ENCODE assay signal across 11 mouse cellular contexts in the genomic region with DNA sequence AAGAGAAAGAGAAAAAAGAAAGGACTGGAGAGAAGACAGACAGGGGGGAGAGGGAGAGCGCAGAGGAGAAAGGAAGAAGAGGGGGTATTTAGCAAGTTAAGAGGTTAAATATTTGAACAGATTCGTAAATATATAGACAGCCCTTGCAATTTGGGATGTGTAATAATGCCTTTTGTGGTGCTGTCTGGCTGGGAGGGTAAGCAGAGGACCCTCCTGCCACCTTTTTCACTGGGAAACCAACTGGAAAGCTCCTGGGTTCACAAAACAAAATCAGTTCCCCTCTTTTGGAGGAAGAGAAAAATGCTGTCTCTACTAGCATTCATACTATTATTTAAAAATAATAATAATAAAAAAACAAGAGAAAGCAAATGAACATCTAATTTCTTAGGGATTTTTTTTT.
DNase-seq lines count a peak whose midpoint lies in the region; ATAC-seq and TF ChIP-seq lines count a peak whose summit lies in the region.
"Had no signal": no experiment of that assay in that cellular context is flagged by ENCODE, and none has a peak within 500 bp of the region (broad histone marks: within the 10 kb centered on the region; RNA-seq: fewer than 3 reads in every experiment).

No protein-coding gene starts in this region.

- WGBS in lung, embryonic 14.5 days: 5% methylated on average over 2 of the region's 2 CpGs
- 0% methylated on average over 2 of the region's 2 CpGs for WGBS in forebrain, embryonic 16.5 days
- 0% methylated on average over 2 of the region's 2 CpGs for WGBS in midbrain, embryonic 12.5 days

- no peaks in the 10 kb centered on the region for H3K9me3 ChIP-seq in lung, embryonic 14.5 days (ENCODE audit: low read depth, low read length)
- no peaks in the 10 kb centered on the region for H3K9me3 ChIP-seq in forebrain, embryonic 16.5 days (ENCODE audit: control insufficient read depth, low read length)
- no peaks in the 10 kb centered on the region for H3K9me3 ChIP-seq in midbrain, embryonic 12.5 days
- H3K9me3 ChIP-seq: megakaryocyte, embryonic 14.5 days had no signal

- no peak overlapping the region for H3K4me2 ChIP-seq in lung, embryonic 14.5 days
- peak overlapping the region; percentile 88 for H3K4me2 ChIP-seq in forebrain, embryonic 16.5 days (ENCODE audit: low read length)
- peak overlapping the region; percentile 79 for H3K4me2 ChIP-seq in midbrain, embryonic 12.5 days (replicated peaks)

- H3K27me3 ChIP-seq in lung, embryonic 14.5 days (ENCODE audit: insufficient read depth, low read length): peaks cover 48% of the 10 kb centered on the region
- H3K27me3 ChIP-seq in forebrain, embryonic 16.5 days (replicated peaks; ENCODE audit: control insufficient read depth, insufficient read depth, low read length): no peaks in the 10 kb centered on the region
- peaks cover 11% of the 10 kb centered on the region; the same call in 1 of the 2 replicates for H3K27me3 ChIP-seq in midbrain, embryonic 12.5 days

- no peaks in the 10 kb centered on the region for H3K36me3 ChIP-seq in lung, embryonic 14.5 days (ENCODE audit: insufficient read depth)
- no peaks in the 10 kb centered on the region for H3K36me3 ChIP-seq in forebrain, embryonic 16.5 days (ENCODE audit: control insufficient read depth, insufficient read depth)
- H3K36me3 ChIP-seq in midbrain, embryonic 12.5 days: no peaks in the 10 kb centered on the region

- ATAC-seq in lung, embryonic 14.5 days (ENCODE audit: insufficient read depth): no peak
- ATAC-seq in forebrain, embryonic 16.5 days: no peak
- ATAC-seq in midbrain, embryonic 12.5 days (ENCODE audit: low FRiP score, low read depth): no peak

- peak; percentile 2 for DNase-seq in lung, embryonic 14.5 days
- DNase-seq in lung, adult 18-20 months: no peak
- peak; percentile 25 for DNase-seq in retina, postnatal 1 day
- no peak for DNase-seq in gastrocnemius, adult 2 months
- no peak for DNase-seq in liver
- DNase-seq: adrenal gland, postnatal 36 days; gastrocnemius, postnatal 25 days; kidney, postnatal 25 days had no signal

- H3K27ac ChIP-seq in lung, embryonic 14.5 days (ENCODE audit: low read depth): no peak overlapping the region
- peak overlapping the region; percentile 100 for H3K27ac ChIP-seq in forebrain, embryonic 16.5 days (ENCODE audit: low read length)
- H3K27ac ChIP-seq in midbrain, embryonic 12.5 days (replicated peaks): peak overlapping the region; percentile 97
- no peak overlapping the region for H3K27ac ChIP-seq in gastrocnemius, adult 2 months

- no peaks in the 10 kb centered on the region for H3K4me1 ChIP-seq in lung, embryonic 14.5 days (ENCODE audit: insufficient read depth)
- H3K4me1 ChIP-seq in forebrain, embryonic 16.5 days (replicated peaks; ENCODE audit: control insufficient read depth, insufficient read depth, low read length): peaks cover 44% of the 10 kb centered on the region
- peaks cover 58% of the 10 kb centered on the region for H3K4me1 ChIP-seq in midbrain, embryonic 12.5 days

- intact Hi-C loops in gastrocnemius, adult 2 months (cut with DNase I): loop anchor here (10.0 kb wide), 1 partner anchor 632 kb away; no protein-coding TSS in a partner anchor

- TF ChIP-seq CTCF in lung, embryonic 14.5 days (IDR thresholded peaks at IDR 0.05; ENCODE audit: low read depth): no peak
- TF ChIP-seq CTCF in gastrocnemius, adult 2 months (IDR thresholded peaks at IDR 0.05): no peak

- H3K4me3 ChIP-seq in lung, embryonic 14.5 days (ENCODE audit: low read depth, low read length): no peak overlapping the region
- H3K4me3 ChIP-seq in forebrain, embryonic 16.5 days (replicated peaks; ENCODE audit: low read length): peak overlapping the region; percentile 30
- H3K4me3 ChIP-seq in midbrain, embryonic 12.5 days: peak overlapping the region; percentile 33
- no peak overlapping the region for H3K4me3 ChIP-seq in gastrocnemius, adult 2 months

- H3K9ac ChIP-seq in lung, embryonic 14.5 days: no peak overlapping the region
- H3K9ac ChIP-seq in forebrain, embryonic 16.5 days (replicated peaks; ENCODE audit: low read depth, low read length): peak overlapping the region; percentile 67
- peak overlapping the region; percentile 64 for H3K9ac ChIP-seq in midbrain, embryonic 12.5 days (replicated peaks)

Comparison
In these comparisons a context has a peak if more than half of its experiments do, and no peak if none do; other contexts are left out.
1. DNase-seq: peak in lung, embryonic 14.5 days (single experiment) and retina, postnatal 1 day (single experiment); none in lung, adult 18-20 months (0 of 2), gastrocnemius, adult 2 months (single experiment) and liver (single experiment).
2. H3K27ac ChIP-seq: peak in forebrain, embryonic 16.5 days (single experiment) and midbrain, embryonic 12.5 days (single experiment); none in lung, embryonic 14.5 days (single experiment) and gastrocnemius, adult 2 months (single experiment).
3. H3K4me3 ChIP-seq: peak in forebrain, embryonic 16.5 days (single experiment) and midbrain, embryonic 12.5 days (single experiment); none in lung, embryonic 14.5 days (single experiment) and gastrocnemius, adult 2 months (single experiment).